Mouse (Mus musculus): ENCODE measurements at regions not wholly inside any gene's neighbourhood (a gene's known extent, or its start where the extent isn't known, plus 50 kb on each side); places are given as distances from the start of the nearest gene placed in this dataset.

- WGBS, result 82% methylated on average over 5 of the region's 5 CpGs
- DNase-seq (ENCODE audit: low spot score), result no peak
- H3K27ac ChIP-seq, result no peak overlapping the region
These were observed 141.8 kb upstream of the Rnd3 start for GRCm38 (mm10) chr2:51290659-51291260.

GRCm38 (mm10) chr2:51288678-51289077 lies 139.8 kb upstream of the Rnd3 start:
- 88% methylated on average over 3 of the region's 3 CpGs for WGBS
- Histone ChIP-seq H3K27ac (no peak overlapping the region), H3K36me3 (no peaks in the 10 kb centered on the region), H3K9me3 (replicated peaks) (no peaks in the 10 kb centered on the region), H3K27me3 (ENCODE audit: low read depth, poor library complexity, severe bottlenecking) (no peaks in the 10 kb centered on the region), H3K4me1 (peaks cover 3% of the 10 kb centered on the region; the same call in 1 of the 2 replicates), H3K4me3 (no peak overlapping the region)
- no peak for DNase-seq (ENCODE audit: low spot score)

More at GRCm38 (mm10) chr2:51290659-51291260, 141.8 kb upstream of the Rnd3 start:
- Histone ChIP-seq H3K4me1 (no peaks in the 10 kb centered on the region), H3K4me3 (no peak overlapping the region), H3K36me3 (no peaks in the 10 kb centered on the region), H3K27me3 (ENCODE audit: low read depth, poor library complexity, severe bottlenecking) (no peaks in the 10 kb centered on the region), H3K9me3 (replicated peaks) (no peaks in the 10 kb centered on the region)

DNA sequence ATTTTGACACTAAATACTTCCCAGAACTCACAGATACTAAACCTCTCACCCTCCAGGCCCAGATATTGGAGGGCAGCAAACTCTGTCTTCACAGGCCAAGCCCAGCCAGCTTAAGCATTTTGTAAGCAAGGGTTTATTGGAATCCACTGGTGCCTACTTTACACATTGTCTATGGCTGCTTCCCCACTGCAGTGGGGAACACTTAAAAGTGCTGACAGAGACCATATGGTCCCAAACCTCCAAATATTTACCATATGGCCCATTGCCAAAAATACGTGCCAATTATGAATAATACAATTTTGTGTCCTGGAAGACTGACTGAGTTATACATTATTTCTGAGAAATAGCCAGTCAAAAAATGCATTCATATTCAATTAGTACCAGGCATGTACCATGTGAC lies 136.7 kb upstream of the Rnd3 start:
- DNase-seq (ENCODE audit: low spot score), result no peak
- Histone ChIP-seq H3K4me1 (peaks cover 6% of the 10 kb centered on the region; the same call in 1 of the 2 replicates), H3K4me3 (no peak overlapping the region), H3K27me3 (ENCODE audit: low read depth, poor library complexity, severe bottlenecking) (no peaks in the 10 kb centered on the region), H3K9me3 (replicated peaks) (no peaks in the 10 kb centered on the region), H3K36me3 (no peaks in the 10 kb centered on the region), H3K27ac (no peak overlapping the region)
- 87% methylated on average over 1 of the region's 1 CpGs for WGBS

- Histone ChIP-seq H3K4me3 (no peak overlapping the region), H3K36me3 (no peaks in the 10 kb centered on the region), H3K27me3 (ENCODE audit: low read depth, poor library complexity, severe bottlenecking) (no peaks in the 10 kb centered on the region), H3K4me1 (peaks cover 9% of the 10 kb centered on the region), H3K27ac (no peak overlapping the region), H3K9me3 (replicated peaks) (no peaks in the 10 kb centered on the region)
- no peak for DNase-seq (ENCODE audit: low spot score)
- 80% methylated on average over 4 of the region's 4 CpGs for WGBS
These were observed 135.9 kb upstream of the Rnd3 start for GRCm38 (mm10) chr2:51284781-51285225.

- peaks cover 11% of the 10 kb centered on the region; the same call in 1 of the 2 replicates for H3K4me1 ChIP-seq
- no peaks in the 10 kb centered on the region for H3K36me3 ChIP-seq
- H3K27ac ChIP-seq, result no peak overlapping the region
- no peaks in the 10 kb centered on the region for H3K9me3 ChIP-seq (replicated peaks)
- no peaks in the 10 kb centered on the region for H3K27me3 ChIP-seq (ENCODE audit: low read depth, poor library complexity, severe bottlenecking)
- 75% methylated on average over 5 of the region's 5 CpGs for WGBS
- no peak overlapping the region for H3K4me3 ChIP-seq
- DNase-seq (ENCODE audit: low spot score), result no peak
These were observed 130.6 kb upstream of the Rnd3 start for GRCm38 (mm10) chr2:51279396-51280045.

- no peaks in the 10 kb centered on the region for H3K27me3 ChIP-seq (ENCODE audit: low read depth, poor library complexity, severe bottlenecking)
- no peaks in the 10 kb centered on the region for H3K9me3 ChIP-seq (replicated peaks)
- 59% methylated on average over 1 of the region's 1 CpGs for WGBS
- no peak overlapping the region for H3K27ac ChIP-seq
- no peaks in the 10 kb centered on the region for H3K36me3 ChIP-seq
- H3K4me3 ChIP-seq, result no peak overlapping the region
- H3K4me1 ChIP-seq, result peaks cover 11% of the 10 kb centered on the region; the same call in 1 of the 2 replicates
- DNase-seq (ENCODE audit: low spot score), result no peak
These were observed 129.9 kb upstream of the Rnd3 start for GRCm38 (mm10) chr2:51278824-51279223.

DNA sequence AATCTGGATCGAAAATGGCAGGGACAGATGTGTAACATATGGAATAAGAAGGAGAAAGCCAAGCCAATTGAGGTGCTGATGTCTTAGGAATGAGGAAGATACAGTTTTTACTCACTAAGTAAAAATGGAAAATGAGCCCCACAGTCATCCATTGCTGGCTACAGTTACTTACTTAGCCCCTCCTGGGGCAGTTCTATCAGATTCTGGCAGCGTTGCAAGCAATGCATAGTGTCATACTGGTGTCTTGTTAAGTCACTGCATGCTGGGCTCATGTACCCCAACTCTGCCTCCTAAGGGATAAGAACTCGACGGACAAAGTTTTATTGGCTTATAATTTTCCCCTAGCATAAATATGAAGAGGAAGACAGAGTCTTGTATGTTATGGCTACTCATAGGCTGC lies 129.4 kb upstream of the Rnd3 start:
- WGBS, result 91% methylated on average over 4 of the region's 4 CpGs
- H3K9me3 ChIP-seq (replicated peaks), result no peaks in the 10 kb centered on the region
- no peak for DNase-seq (ENCODE audit: low spot score)
- no peak overlapping the region for H3K27ac ChIP-seq
- no peaks in the 10 kb centered on the region for H3K36me3 ChIP-seq
- no peaks in the 10 kb centered on the region for H3K27me3 ChIP-seq (ENCODE audit: low read depth, poor library complexity, severe bottlenecking)
- H3K4me3 ChIP-seq, result no peak overlapping the region
- peaks cover 11% of the 10 kb centered on the region; the same call in 1 of the 2 replicates for H3K4me1 ChIP-seq

GRCm38 (mm10) chr2:51276591-51276990 lies 127.7 kb upstream of the Rnd3 start:
- no peak for DNase-seq (ENCODE audit: low spot score)
- no peaks in the 10 kb centered on the region for H3K9me3 ChIP-seq (replicated peaks)
- peaks cover 12% of the 10 kb centered on the region; the same call in 1 of the 2 replicates for H3K4me1 ChIP-seq
- H3K27me3 ChIP-seq (ENCODE audit: low read depth, poor library complexity, severe bottlenecking), result no peaks in the 10 kb centered on the region
- H3K4me3 ChIP-seq, result no peak overlapping the region
- no peak overlapping the region for H3K27ac ChIP-seq
- WGBS, result 86% methylated on average over 2 of the region's 2 CpGs
- H3K36me3 ChIP-seq, result no peaks in the 10 kb centered on the region

DNA sequence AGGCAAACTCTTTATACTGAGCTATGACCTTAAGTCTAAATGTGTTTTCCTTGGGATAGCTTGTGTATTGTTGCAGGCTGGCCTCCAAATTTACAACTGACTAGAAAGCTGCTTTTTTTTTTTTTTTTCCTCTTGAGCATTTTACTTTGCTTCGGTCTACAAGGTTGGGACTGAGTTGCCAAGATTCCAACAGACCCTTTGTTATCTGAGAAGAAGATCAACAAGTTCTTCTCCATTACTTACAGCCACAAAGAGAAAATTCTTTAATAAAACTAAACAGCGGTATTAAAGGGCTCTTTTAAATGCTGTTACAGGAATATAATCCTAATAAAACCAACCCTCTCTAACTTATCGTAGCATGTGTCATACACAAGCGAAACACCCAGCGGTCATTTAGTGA lies 124.4 kb upstream of the Rnd3 start:
- H3K27ac ChIP-seq, result no peak overlapping the region

GRCm38 (mm10) chr2:51268532-51268931 lies 119.6 kb upstream of the Rnd3 start:
- Histone ChIP-seq H3K4me3 (no peak overlapping the region), H3K36me3 (no peaks in the 10 kb centered on the region), H3K4me1 (peaks cover 26% of the 10 kb centered on the region), H3K27ac (no peak overlapping the region; the same call in 1 of the 2 replicates), H3K27me3 (ENCODE audit: low read depth, poor library complexity, severe bottlenecking) (no peaks in the 10 kb centered on the region), H3K9me3 (replicated peaks) (no peaks in the 10 kb centered on the region)
- peak; percentile 43 for DNase-seq (ENCODE audit: low spot score)
- 63% methylated on average over 2 of the region's 2 CpGs for WGBS

More for the DNA sequence above, 124.4 kb upstream of the Rnd3 start:
- no peak for DNase-seq (ENCODE audit: low spot score)
- H3K4me1 ChIP-seq, result peaks cover 10% of the 10 kb centered on the region
- H3K4me3 ChIP-seq, result no peak overlapping the region
- WGBS, result 83% methylated on average over 5 of the region's 5 CpGs
- H3K27me3 ChIP-seq (ENCODE audit: low read depth, poor library complexity, severe bottlenecking), result no peaks in the 10 kb centered on the region
- H3K9me3 ChIP-seq (replicated peaks), result no peaks in the 10 kb centered on the region
- H3K36me3 ChIP-seq, result no peaks in the 10 kb centered on the region

DNA sequence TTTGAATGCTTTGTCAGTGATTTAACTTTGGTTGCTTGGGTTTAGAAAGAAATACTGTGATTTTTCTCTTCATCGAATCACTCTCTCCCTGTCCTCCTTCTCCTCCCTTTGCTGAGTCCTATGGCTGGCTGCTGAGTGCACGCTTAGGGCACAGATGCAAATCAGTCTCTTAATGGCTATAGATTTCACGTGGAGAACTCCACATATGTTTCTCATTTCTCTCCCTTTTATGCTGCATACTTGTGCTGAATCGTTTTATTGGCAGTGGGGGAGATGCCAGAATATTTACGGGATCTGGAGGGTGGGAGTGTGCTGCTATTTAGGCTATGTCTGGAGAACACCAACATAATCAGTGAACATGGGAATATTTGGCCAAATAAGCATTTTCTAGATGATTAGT lies 118.8 kb upstream of the Rnd3 start:
- Histone ChIP-seq H3K4me1 (peaks cover 25% of the 10 kb centered on the region), H3K27me3 (ENCODE audit: low read depth, poor library complexity, severe bottlenecking) (no peaks in the 10 kb centered on the region), H3K9me3 (replicated peaks) (no peaks in the 10 kb centered on the region), H3K27ac (peak overlapping the region; percentile 82), H3K4me3 (no peak overlapping the region), H3K36me3 (no peaks in the 10 kb centered on the region)
- peak; percentile 40 for DNase-seq (ENCODE audit: low spot score)
- WGBS, result 21% methylated on average over 5 of the region's 5 CpGs

DNA sequence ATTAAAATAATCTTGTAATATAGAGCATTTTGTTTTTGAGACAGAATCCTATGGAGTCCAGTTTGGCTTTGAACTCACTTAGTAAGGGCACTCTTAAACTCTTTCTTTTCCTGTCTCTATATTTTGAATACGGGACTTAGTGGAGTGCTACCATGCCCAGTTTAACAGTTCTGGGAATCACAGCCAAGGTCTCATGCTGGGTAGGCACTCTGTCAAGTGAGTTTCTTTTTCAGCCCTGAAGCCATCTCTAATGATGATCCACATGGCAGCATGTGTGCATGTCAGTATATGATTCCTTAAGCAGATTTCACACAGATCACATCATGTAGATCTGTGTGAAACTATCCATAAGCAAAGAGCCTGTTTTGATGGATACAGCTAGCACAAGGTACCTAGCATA lies 113.6 kb upstream of the Rnd3 start:
- H3K27ac ChIP-seq, result no peak overlapping the region
- no peaks in the 10 kb centered on the region for H3K27me3 ChIP-seq (ENCODE audit: low read depth, poor library complexity, severe bottlenecking)
- H3K9me3 ChIP-seq (replicated peaks), result no peaks in the 10 kb centered on the region
- no peak overlapping the region for H3K4me3 ChIP-seq
- WGBS, result 98% methylated on average over 1 of the region's 1 CpGs
- peaks cover 8% of the 10 kb centered on the region for H3K4me1 ChIP-seq
- H3K36me3 ChIP-seq, result no peaks in the 10 kb centered on the region
- DNase-seq (ENCODE audit: low spot score), result no peak

DNA sequence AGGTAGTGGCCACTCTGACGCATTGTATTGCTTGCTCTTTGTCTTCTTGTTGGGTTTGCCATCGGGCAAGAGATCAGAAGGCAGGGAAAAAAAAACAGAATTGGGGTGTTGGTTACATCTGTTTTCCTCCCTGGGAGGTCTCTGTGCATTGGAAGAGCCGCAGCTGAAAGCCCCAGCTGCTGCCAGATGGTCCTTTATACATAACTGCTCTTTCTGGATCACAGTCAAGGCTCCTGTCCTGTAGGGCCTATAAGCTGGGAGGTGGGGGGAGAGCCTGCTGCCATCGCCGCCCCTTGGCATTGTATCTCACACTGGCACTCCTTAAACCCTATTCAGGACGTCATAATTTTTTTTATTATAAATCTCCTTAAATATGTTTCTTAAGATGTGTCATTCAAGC lies 101.9 kb upstream of the Rnd3 start:
- H3K36me3 ChIP-seq, result no peaks in the 10 kb centered on the region
- no peak overlapping the region for H3K4me3 ChIP-seq
- no peak overlapping the region for H3K27ac ChIP-seq
- WGBS, result 78% methylated on average over 6 of the region's 6 CpGs
- no peaks in the 10 kb centered on the region for H3K9me3 ChIP-seq (replicated peaks)
- DNase-seq (ENCODE audit: low spot score), result no peak
- peaks cover 4% of the 10 kb centered on the region; the same call in 1 of the 2 replicates for H3K4me1 ChIP-seq
- H3K27me3 ChIP-seq (ENCODE audit: low read depth, poor library complexity, severe bottlenecking), result no peaks in the 10 kb centered on the region

Measured in limb, embryonic 10.5 days (tissue).